Mouse (Mus musculus) brain, embryonic 14.5 days (tissue): ENCODE measurements around the gene Dnajb13.

Experiments used
- CTCF ChIP-seq: fragments of 200-500 bp; IDR thresholded peaks from 2 replicates; pipeline ENCODE4 v1.5.1; 2012; ENCODE audit warnings: inconsistent platforms, mild to moderate bottlenecking, moderate library complexity, borderline replicate concordance; ENCODE audit not compliant: insufficient read depth, insufficient read length; ENCODE audit errors: extremely low read depth
- POLR2A ChIP-seq: fragments of 200-500 bp; IDR thresholded peaks from 2 replicates; pipeline ENCODE4 v1.6.1; 2012; ENCODE audit warnings: mild to moderate bottlenecking, inconsistent platforms, borderline replicate concordance; ENCODE audit not compliant: poor library complexity, insufficient read depth, insufficient read length, severe bottlenecking; ENCODE audit errors: extremely low read depth

- TF ChIP-seq CTCF (no peak), POLR2A (no peak)
Measured at GRCm38 (mm10) chr7:100497402-100497801, 17.4 kb downstream of the Dnajb13 start.
